Mouse (Mus musculus) layer of hippocampus, adult 8-10 months (tissue): ENCODE results near the gene Jsrp1. TPM values are rescaled to one million over a fixed set of nuclear protein-coding genes. Genes with fewer than 3 reads are reported as not detected.

Source experiments
- DNase-seq, 2 experiments: peaks; one replicate each; pipeline ENCODE4 v3.0.0; 2022; ENCODE audit warnings: low spot score in 2 of 2
- total RNA-seq, 4 experiments: library from RNA; stranded (reverse); gene quantifications; 2 replicates each; pipeline ENCODE4 v1.2.4; 2022

Gene Jsrp1
- 1 to 10 TPM in 3 of 4 experiments, under 1 TPM in 1; 0.91 to 4.7 (median 2.7) TPM for total RNA-seq

GRCm38 (mm10) chr10:80813366-80813765, at the start of gene Jsrp1:
Gene Jsrp1 (minus strand): TSS chr10:80813498.
- no peak for DNase-seq

GRCm38 (mm10) chr10:80862305-80862704, 49.0 kb upstream of the Jsrp1 start:
- DNase-seq = no peak

DNA sequence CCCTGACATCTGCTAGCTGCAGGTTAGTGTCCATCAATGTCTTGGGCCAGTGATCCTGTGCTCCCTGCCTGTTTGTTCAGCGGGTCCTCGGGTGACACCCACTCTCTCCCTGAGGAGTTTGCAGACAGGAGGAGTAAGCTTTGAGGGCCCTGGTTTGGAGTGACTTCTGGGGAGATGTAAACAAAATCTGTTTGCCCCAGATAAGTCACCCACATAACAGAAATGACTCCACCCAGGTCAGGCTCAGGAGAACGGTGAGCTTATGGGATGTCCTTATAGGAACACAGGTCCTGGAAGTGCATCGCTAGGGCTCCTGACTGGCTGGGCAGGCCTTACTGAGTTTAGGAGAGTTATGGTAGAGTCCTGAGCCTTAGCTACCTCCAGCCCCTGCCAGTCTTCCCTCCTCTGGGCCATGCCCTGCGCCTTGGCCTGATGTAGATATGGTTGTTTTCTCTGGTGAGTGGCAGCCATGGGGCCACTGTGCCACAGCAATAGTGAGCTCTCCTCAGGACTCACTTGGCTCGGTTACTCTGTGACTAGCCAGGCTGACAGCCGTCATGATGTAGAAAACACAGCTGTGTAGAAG, 45.1 kb upstream of the Jsrp1 start:
- DNase-seq = no peak

DNA sequence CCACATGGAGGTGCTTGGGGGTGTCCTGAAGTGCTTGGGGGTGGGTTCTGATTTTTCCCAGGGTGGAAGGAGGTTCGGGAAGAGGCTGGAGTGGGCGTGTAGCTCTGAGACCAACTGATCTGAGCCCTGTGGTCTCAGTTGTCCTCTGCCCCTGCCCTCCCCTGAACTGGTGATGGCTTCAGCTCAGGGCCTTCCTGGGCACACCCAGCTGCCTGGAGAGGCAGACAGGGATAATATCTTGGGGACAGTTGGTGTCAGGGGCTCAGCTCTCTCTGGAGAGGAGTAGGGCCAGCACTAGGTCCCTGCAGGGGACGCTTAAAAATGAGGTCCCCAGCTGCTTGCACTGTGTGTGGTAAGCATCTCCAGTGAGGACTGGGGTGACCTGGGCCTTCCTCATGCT, 44.5 kb upstream of the Jsrp1 start:
- no peak for DNase-seq

DNA sequence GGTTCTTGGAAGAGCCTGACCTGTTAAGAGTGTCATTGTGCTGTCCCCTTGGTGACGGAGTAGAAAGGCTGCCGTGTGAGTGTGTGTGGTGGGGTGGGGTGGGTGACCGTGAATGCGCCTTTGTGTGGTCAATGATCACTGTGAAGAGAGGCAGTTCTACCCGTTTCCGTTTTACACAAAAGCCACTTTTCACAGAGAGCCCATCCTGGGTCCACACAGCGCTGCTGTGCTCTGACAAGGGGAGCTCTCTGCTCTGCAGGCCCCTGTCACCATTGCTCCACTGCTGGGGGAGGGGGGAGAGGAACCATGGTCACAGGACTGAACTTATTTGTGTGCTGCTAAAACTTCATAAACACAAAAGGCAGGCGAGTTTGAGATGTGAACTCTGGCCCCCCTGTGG, 44.1 kb upstream of the Jsrp1 start:
- peak in 1 of 2 experiments; percentile 58 for DNase-seq

DNA sequence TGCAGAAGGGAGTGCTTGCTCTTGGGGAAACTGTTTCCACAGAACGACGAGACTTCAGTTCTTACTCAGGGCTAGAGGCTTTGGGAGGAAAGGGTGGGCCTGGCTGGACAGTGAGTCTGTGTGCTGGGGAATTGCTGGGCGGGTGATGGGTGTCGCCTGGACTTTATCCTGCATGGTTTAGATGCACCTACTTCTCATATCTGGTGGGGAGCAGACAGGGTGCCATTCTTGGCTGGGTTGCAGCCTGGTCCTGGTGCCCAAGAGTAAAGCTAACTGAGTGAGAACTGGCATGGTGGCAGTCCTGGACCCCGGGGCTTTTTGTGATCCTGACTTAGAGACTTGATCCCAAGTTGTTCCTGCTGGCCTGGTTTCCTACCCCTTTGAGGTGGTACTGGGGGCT, 43.6 kb upstream of the Jsrp1 start:
- no peak for DNase-seq

GRCm38 (mm10) chr10:80856267-80856666, 43.0 kb upstream of the Jsrp1 start:
- no peak for DNase-seq

DNA sequence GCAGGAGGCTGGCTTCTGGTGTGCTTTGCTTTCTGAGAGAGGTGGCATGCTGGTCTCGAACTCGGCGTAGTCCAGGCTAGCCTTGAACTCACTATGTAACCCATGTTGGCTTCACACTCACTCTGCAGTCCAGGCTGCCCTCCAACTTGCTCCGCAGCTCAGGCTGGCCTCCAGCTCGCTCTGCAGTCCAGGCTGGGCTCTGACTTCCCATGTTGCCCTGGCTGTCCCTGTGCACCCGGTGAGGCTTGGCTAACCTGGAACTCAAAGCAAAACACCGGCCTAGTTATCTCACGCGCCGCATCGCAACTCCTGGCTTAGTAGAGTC, 42.4 kb upstream of the Jsrp1 start:
- no peak for DNase-seq

GRCm38 (mm10) chr10:80854913-80855748, 41.8 kb upstream of the Jsrp1 start, which contains the start of the genes Lsm7 and Sppl2b:
Gene Lsm7 (minus strand): TSS chr10:80855209.
Gene Sppl2b (plus strand): TSS chr10:80855275.
- peak; percentile 90 to 97 for DNase-seq

DNA sequence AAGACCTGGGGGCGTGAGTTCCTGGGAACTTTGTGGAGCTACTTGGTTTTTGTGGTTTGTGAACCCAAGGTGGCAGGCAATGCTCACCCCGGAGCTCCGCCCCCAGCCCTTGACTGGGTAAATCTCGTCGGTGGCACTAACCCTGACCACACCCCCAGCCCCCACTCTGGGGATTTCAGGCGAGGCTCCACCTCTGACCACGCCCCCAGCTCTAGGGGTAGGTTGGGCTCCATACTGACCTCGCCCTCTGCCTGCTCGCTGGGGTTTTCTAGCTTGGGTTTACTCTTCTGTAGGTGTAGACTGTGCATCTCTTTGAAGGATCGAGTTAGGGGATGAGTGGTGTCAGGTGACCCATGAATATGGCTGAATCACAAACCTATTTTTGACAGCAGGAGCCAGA, 35.3 kb upstream of the Jsrp1 start:
- DNase-seq = no peak

- no peak for DNase-seq
These were observed 32.4 kb upstream of the Jsrp1 start for GRCm38 (mm10) chr10:80845732-80846131.

DNA sequence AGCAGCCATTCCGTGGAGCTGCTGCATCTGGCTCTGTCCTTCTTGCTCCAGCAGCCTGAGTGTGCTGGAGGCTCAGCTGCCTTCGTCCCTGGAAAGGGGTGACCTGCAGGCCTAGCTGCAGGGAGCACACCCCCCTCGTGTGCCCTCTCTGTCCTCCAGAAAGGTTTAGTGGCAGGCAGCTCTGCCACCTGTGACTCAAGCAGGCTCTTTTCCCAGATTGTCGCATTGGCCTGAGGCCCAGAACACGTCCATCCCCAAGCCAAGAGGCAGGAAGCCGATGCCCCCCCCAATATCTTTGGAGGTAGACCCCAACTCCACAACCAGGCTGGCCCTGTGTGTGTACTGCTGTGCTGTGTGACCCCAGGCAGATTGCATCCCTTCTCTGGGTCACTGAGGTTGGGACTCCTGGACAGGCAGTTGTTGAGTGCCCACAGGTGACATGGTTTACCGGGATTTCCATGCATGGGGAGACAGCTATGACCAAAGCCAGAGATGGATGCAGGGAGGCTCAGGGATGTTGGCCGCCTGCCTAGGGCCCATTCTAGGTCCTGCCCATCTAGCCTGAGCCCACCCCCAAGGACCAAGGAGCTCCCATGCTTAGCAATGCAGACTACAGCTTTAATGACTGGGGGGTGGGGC, 31.9 kb upstream of the Jsrp1 start:
- DNase-seq = no peak

DNA sequence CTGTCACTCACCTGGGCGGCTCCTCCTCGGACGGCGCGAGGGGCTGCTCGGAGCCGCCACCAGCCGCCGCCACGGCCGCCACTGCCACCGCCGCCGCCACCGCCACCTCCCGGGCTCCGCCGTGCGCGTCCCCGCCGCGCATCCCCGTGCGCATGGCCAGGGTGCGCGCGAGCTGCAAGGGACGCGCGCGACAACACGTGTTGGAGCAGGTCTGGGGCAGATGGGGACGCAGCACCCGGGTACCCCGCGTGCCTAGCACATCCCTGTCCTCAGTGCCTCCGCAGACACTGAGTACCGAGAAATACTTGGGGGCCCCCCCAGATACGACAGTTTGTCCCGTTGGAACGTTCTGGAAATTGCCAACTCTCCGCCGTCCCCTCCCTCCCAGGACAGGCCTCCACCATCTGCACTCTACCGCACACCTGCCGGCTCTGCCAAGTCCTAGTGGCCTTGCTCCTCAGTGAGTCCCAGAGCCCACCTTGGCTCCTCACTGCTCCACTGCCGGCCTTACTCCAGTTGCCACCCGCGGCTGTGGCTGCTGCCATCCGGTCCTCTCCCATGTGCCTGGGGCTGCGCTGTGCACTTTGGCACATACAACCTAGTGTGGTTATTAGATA, 30.7 kb upstream of the Jsrp1 start, which contains the start of gene Lingo3:
Gene Lingo3, minus strand, starts transcription at position 109 of the 617 bp plus-strand sequence.
- DNase-seq = no peak

DNA sequence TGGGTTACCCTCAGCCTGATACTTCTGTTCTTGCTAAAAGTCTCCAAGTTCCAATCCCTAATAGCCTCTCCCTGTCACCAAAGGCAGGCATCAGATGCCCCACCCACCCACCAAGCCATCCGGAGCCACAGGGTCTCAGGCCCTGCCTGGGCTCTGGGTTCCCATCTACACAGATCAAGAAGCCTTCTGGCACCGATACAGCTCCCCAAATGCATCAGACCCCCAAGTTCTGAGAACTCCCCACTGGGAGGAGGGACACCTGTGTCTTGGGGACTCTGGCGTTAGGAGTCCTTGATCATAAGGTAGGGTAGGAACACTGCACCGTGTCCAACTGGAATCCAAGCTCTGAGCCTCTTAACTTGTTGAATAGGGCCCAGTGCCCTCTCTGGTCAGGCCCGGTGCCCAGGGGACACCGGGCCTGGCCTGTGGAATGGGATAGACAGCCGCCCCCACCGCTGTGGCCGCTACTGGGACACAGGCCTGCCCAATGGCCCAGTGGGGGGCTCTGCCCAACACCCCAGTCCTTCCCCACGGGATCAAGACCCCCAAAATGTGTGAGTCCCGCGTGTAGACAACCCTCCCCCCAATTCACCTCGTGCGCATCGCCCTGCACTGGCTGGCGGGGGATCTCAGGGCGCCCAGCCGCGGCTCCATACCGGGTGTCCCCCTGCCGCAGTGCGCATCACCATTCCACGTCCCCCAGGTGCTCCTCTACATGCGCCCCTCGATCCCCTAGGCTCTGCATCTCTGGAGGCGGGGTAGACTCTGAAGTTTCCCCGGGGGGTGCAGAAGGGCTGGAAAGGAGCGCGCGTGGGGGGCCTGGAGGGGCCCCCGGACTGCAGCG, 30.0 kb upstream of the Jsrp1 start:
- no peak for DNase-seq

GRCm38 (mm10) chr10:80842334-80842733, 29.0 kb upstream of the Jsrp1 start:
- DNase-seq = no peak

- no peak for DNase-seq
These were observed 28.4 kb upstream of the Jsrp1 start for GRCm38 (mm10) chr10:80841685-80842084.

DNA sequence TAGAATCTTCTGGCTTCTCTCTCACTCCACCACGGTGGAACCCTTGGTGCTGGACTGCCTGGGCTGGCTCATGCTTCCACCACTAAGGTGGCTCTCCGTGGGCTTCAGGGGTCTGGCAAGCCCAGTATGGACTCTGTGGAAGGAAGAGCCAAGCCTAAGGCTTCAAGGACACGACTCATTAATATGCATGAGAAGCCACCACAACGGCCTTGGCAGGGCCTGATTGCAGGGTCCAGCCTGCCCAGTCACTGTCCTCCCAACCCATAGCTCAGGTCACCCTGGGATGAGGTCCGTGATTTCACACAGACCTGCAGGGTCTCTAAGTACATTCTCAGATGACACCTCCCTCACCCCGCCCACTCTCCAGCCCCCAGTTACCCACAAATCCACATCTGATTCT, 26.6 kb upstream of the Jsrp1 start:
- no peak for DNase-seq

DNA sequence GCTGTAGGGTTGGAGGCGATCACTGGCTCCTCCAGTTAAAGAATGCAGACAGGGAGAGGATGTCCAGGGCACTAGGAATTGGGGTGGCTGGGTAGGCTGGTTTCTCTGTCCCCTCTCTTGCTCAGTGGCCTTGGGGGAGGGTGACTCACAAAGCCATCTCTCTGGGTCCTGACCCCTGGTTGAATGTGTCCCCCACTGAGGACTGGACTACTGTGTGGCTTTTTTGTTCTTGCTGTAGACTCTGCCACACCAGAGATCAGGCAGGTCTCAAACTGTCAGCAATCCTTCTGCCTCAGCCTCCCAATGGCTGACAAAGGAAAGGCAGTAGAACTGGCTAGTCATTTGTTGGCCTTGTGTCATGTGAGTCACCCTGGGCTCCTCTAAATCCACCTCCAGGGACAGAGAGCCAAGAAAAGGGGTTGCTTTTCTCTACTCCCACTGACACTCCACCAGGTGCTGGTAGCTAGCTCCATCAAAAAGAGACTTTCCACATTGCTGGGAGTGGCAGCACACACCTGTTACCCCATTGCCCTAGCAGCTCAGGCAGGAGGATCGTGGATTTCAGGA, 25.1 kb upstream of the Jsrp1 start:
- DNase-seq = no peak

DNA sequence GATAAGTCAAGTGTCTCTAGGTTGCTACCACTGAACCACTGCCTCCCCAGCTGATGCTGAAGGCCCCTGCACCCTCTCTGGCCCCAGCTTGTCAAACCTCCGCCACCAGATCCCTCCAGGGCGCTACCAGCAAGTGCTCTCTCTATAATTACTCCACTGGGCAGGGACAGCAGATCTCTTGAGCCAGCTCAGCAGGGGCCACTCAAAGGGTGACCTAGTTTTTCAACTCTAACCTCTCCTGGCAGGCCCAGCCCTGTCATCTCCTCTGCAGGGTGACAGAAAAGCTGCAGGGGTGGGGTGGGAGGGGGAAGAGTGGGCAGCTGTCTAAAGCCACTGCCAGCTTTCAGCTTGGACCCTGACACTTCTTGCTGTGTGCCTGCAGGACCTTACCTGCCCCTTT, 24.5 kb upstream of the Jsrp1 start:
- no peak for DNase-seq

DNA sequence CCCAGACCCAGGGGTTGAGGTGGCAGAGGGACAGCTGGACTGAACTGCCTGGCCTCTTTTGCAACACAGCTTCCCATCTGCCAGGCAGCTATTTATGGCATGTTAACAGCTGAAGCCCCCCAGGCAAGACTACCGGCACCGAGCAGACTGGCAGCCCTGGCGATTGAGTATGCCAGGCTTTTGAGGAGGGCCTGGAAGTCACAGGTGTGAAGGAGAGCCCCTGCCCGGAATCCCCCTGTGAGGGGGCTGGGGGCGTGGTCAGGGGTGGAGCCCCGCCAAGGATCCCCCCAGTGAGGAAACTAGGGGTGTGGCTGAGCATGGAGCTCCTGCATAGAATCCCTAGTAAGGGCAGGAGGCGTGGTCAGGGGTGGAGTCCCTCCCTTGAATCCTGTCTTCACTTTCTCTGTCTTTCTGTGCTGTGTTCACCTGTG, 23.7 kb upstream of the Jsrp1 start:
- DNase-seq = no peak

DNA sequence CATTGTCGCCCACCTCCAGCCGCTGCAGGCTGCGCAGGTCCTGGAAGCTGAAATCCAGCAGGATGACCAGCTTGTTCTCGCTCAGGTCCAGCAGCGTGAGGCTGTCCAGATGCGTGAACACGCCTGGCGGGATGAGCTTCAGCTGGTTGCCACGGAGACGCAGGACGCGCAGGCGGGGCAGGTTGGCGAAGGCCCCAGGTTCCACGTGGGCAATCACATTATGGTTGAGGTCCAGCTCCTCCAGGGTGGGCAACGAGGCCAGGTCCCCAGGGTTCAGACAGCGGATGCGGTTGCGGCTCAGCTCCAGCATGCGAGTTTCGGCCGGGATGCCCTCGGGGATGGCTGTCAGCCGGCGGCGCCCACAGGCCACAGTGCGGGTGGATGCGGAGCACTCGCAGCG, 22.3 kb upstream of the Jsrp1 start:
- no peak for DNase-seq
